Mouse (Mus musculus) embryonic fibroblast, embryonic 13.5 days (primary cell): ENCODE measurements at regions not wholly inside any gene's neighbourhood (a gene's known extent, or its start where the extent isn't known, plus 50 kb on each side); places are given as distances from the start of the nearest gene placed in this dataset.

Experiments
- H3K27ac ChIP-seq: 2 replicates; pipeline ENCODE4 v1.5.1; 2012; ENCODE audit warnings: low read length, control low read depth, inconsistent platforms; ENCODE audit not compliant: insufficient read depth
- H3K4me1 ChIP-seq: 2 replicates; pipeline ENCODE4 v1.6.1; 2011; ENCODE audit warnings: low read length; ENCODE audit not compliant: control insufficient read depth, insufficient read depth
- H3K4me3 ChIP-seq: 2 replicates; pipeline ENCODE4 v1.5.1; 2011; ENCODE audit warnings: mild to moderate bottlenecking, control low read depth, low read length; ENCODE audit not compliant: insufficient read depth
- CTCF ChIP-seq: IDR thresholded peaks from 2 replicates; pipeline ENCODE4 v1.5.1; 2011; ENCODE audit warnings: mild to moderate bottlenecking, control low read depth, low read length, moderate library complexity, borderline replicate concordance; ENCODE audit not compliant: insufficient read depth
- POLR2A ChIP-seq: IDR thresholded peaks from 2 replicates; pipeline ENCODE4 v1.6.1; 2011; ENCODE audit warnings: low read depth, mild to moderate bottlenecking, control low read depth, low read length, moderate library complexity

DNA sequence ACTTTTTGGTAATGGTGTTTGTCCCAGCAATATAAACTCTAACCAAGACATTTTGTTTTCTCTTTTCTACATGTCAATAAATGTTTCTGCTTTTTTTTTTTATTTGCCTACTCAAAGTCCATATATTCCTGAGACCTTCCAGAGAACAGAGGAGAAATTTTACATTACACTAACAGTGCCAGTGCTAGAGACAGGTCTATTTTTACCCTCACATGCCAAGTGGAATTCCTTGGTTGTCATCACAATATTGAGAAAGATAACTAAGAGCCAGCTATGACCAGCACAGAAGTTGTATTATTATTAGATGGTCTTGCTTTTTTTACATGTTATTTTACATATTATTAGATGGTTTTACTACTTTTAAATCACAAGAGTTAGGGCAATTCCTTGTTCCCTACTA lies 282.8 kb downstream of the Rfpl4b start:
- Histone ChIP-seq H3K4me3 (no peak overlapping the region), H3K27ac (no peak overlapping the region), H3K4me1 (no peaks in the 10 kb centered on the region)
- TF ChIP-seq CTCF (no peak), POLR2A (no peak)

GRCm38 (mm10) chr10:38516636-38517035 lies 304.9 kb downstream of the Rfpl4b start:
- Histone ChIP-seq H3K27ac (peak overlapping the region; percentile 94), H3K4me1 (no peaks in the 10 kb centered on the region; the same call in 1 of the 2 replicates), H3K4me3 (no peak overlapping the region)
- TF ChIP-seq CTCF (no peak), POLR2A (no peak)
